Mouse (Mus musculus) G1E (cell line): ENCODE data around the gene Rogdi.

Experiments
- CTCF ChIP-seq: IDR thresholded peaks from 2 replicates; pipeline ENCODE4 v1.5.1; 2012; ENCODE audit warnings: low read depth, low read length, inconsistent platforms, mixed read lengths
- GATA1 ChIP-seq: IDR thresholded peaks from 2 replicates; pipeline ENCODE4 v1.6.1; 2012; ENCODE audit warnings: borderline replicate concordance, low read length, inconsistent platforms, mixed read lengths
- POLR2AphosphoS5 ChIP-seq: IDR thresholded peaks from 2 replicates; pipeline ENCODE4 v1.6.1; 2012; ENCODE audit warnings: low read depth, low read length, inconsistent platforms; ENCODE audit not compliant: insufficient replicate concordance
- TAL1 ChIP-seq: conservative IDR thresholded peaks from 2 replicates; pipeline ENCODE4 v1.6.1; 2012; ENCODE audit warnings: low read depth, low read length, inconsistent platforms, mixed read lengths

DNA sequence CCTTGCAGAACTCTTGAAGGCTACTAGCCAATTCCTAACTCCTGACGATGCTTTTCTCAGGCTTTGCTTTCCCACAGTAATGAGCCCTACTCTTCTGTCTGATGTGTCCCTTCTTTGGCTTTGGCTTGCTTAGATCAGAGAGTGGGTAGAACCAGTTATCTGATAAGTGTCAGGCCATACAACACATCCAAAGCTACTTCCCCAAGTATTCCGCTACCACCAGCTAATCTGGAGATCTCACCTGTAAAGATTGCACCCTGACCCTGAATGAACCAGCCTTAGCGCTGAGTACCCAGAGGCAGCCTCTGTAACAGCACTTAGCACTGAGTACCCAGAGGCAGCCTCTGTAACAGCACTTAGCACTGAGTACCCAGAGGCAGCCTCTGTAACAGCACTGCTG lies 32.0 kb upstream of the Rogdi start:
- TF ChIP-seq CTCF = no peak
- no peak for TF ChIP-seq TAL1
- TF ChIP-seq GATA1 = no peak
- no peak for TF ChIP-seq POLR2AphosphoS5
